Mouse (Mus musculus) G1E (cell line): ENCODE results near the gene Mthfd2. TPM values are rescaled to one million over a fixed set of nuclear protein-coding genes. Genes with fewer than 3 reads are reported as not detected.

Experiments
- ATAC-seq: 2 replicates; pipeline ENCODE4 v1.8.0; 2016; ENCODE audit warnings: mild to moderate bottlenecking; ENCODE audit not compliant: insufficient number of reproducible peaks, poor library complexity, low FRiP score, severe bottlenecking; ENCODE audit errors: extremely low read depth
- DNase-seq: peaks from one replicate; pipeline ENCODE4 v3.0.0; 2012; ENCODE audit warnings: low spot score
- H3K27me3 ChIP-seq: 2 replicates; pipeline ENCODE4 v1.6.1; 2012; ENCODE audit warnings: mild to moderate bottlenecking, low read length, inconsistent platforms; ENCODE audit not compliant: insufficient read depth
- H3K36me3 ChIP-seq: replicated peaks from 2 replicates; pipeline ENCODE3; 2012; ENCODE audit warnings: mild to moderate bottlenecking, inconsistent platforms
- H3K4me1 ChIP-seq: 2 replicates; pipeline ENCODE4 v1.6.1; 2012; ENCODE audit warnings: low read depth, low read length, inconsistent platforms, mixed read lengths; ENCODE audit not compliant: insufficient read depth
- H3K4me3 ChIP-seq: 2 replicates; pipeline ENCODE4 v1.5.1; 2012; ENCODE audit warnings: low read depth, mild to moderate bottlenecking, inconsistent platforms, low read length, moderate library complexity, mixed read lengths
- H3K9me3 ChIP-seq: replicated peaks from 2 replicates; pipeline ENCODE4 v1.6.1; 2012; ENCODE audit warnings: inconsistent platforms
- CTCF ChIP-seq: IDR thresholded peaks from 2 replicates; pipeline ENCODE4 v1.5.1; 2012; ENCODE audit warnings: low read depth, low read length, inconsistent platforms, mixed read lengths
- GATA1 ChIP-seq: IDR thresholded peaks from 2 replicates; pipeline ENCODE4 v1.6.1; 2012; ENCODE audit warnings: borderline replicate concordance, low read length, inconsistent platforms, mixed read lengths
- GATA2 ChIP-seq: IDR thresholded peaks from 2 replicates; pipeline ENCODE4 v1.6.1; 2012; ENCODE audit warnings: low read depth, low read length, inconsistent platforms, borderline replicate concordance
- POLR2AphosphoS5 ChIP-seq: IDR thresholded peaks from 2 replicates; pipeline ENCODE4 v1.6.1; 2012; ENCODE audit warnings: low read depth, low read length, inconsistent platforms; ENCODE audit not compliant: insufficient replicate concordance
- TAL1 ChIP-seq: conservative IDR thresholded peaks from 2 replicates; pipeline ENCODE4 v1.6.1; 2012; ENCODE audit warnings: low read depth, low read length, inconsistent platforms, mixed read lengths
- polyA plus RNA-seq: library from polyadenylated mRNA; stranded (reverse); fragments of >175 nt; gene quantifications from 2 replicates; pipeline ENCODE4 v1.2.3, GENCODE M21; 2012
- total RNA-seq, 2 experiments: library from RNA; stranded (forward) in 1 of 2; stranded (reverse) in 1 of 2; fragments of 200-1000 nt in 1 of 2; fragments of >200 nt in 1 of 2; fragmentation: Nextera tagmentation in 1 of 2; gene quantifications; 2 replicates each; pipeline ENCODE4 v1.2.3; 2014 to 2017

Mthfd2 gene
- total and polyA plus RNA-seq, 3 experiments = 31.5 to 37.9 (median 35.8) TPM

DNA sequence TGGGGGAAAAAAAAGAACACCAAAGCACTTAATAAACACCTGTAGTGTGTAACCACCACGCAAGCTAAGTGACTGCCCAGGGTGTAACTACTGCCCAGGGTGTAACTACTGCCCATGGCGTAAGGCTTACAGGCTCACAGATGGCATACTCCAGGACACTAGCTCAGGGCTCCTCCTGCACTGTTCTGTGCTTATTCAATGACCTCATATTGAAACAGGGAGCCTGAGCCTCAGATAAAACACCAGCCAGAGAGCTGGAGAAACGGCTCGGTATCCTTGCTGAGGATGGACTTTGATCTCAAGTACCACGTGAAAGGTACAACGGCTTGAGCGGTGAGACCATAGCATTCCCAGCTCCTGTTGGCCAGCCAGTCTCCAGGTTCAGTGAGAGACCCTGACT, 13.7 kb downstream of the Mthfd2 start:
- Histone ChIP-seq H3K36me3 (peaks cover 81% of the 10 kb centered on the region), H3K4me1 (peaks cover 55% of the 10 kb centered on the region), H3K4me3 (no peak overlapping the region), H3K27me3 (no peaks in the 10 kb centered on the region), H3K9me3 (no peaks in the 10 kb centered on the region)
- TF ChIP-seq GATA2 (no peak), GATA1 (no peak), POLR2AphosphoS5 (no peak), CTCF (no peak), TAL1 (no peak)
- DNase-seq = no peak
- no peak for ATAC-seq

DNA sequence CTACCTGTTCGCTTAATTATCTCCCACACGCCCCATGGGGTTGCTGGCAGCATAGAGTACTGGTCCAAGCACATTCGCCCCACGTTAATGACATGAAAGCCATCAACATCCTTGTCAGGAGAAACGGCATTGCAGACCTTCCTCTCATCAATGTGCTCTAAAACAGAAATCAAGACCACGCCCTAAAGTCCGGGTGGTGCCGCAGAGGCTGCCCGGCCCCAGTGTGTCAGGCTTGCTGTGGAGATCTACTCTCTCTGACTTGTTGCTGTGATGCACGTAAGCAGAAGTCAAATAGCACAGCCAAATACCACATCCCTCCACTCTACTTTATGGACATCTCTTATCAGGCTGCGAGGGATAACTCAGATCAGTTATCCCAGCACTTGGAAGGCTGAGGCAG, 14.5 kb downstream of the Mthfd2 start:
- DNase-seq = no peak
- Histone ChIP-seq H3K4me1 (peaks cover 49% of the 10 kb centered on the region), H3K27me3 (no peaks in the 10 kb centered on the region), H3K9me3 (no peaks in the 10 kb centered on the region), H3K36me3 (peaks cover 89% of the 10 kb centered on the region), H3K4me3 (peak overlapping the region; percentile 8; the same call in 1 of the 2 replicates)
- no peak for ATAC-seq
- TF ChIP-seq GATA1 (no peak), CTCF (no peak), TAL1 (no peak), GATA2 (no peak), POLR2AphosphoS5 (no peak)

DNA sequence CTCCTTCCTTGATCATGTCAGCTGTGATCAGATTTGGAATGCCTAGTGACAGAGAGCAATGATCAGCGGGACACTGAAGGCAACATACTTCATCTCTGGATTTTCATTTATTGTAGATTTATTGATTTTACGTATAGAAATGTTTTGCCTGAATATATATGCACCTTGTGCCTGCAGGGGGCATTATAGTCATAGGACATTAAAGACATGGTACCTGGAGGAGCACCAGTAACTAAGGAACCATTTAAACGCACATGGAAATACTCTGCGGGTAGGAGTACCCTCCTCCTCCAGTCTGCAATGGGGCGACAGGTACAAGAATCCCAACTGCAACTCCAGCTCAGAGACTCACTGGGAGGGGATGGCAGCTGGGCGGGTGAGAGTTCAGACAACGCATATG, 16.7 kb downstream of the Mthfd2 start:
- H3K27me3 ChIP-seq = no peaks in the 10 kb centered on the region
- TF ChIP-seq POLR2AphosphoS5 (no peak), GATA1 (no peak), TAL1 (no peak), CTCF (no peak), GATA2 (no peak)
- no peak overlapping the region for H3K4me3 ChIP-seq
- H3K4me1 ChIP-seq = peaks cover 27% of the 10 kb centered on the region
- no peaks in the 10 kb centered on the region for H3K9me3 ChIP-seq
- peaks cover 97% of the 10 kb centered on the region for H3K36me3 ChIP-seq
- DNase-seq (no peak), ATAC-seq (no peak)

DNA sequence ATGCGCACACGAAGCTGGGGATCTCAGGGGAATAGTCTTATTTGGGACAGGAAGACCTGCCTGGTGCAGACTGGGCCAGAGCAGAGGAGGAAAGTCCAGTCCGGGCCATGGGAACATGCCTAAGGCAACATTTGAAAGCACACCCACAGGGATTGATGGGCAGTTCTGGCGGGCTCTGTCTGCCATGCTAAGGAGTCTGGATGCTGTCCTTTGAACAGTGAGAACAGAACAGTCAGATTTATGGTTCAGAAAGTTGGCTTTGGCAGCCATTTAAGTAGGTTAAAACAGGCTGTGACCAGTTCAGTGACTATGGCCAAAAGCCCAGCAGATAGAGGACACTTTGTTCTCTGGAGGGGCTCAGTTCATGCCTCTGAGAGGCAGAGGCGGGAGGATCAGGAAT, 23.4 kb downstream of the Mthfd2 start:
- H3K4me3 ChIP-seq = no peak overlapping the region
- DNase-seq = no peak
- TF ChIP-seq CTCF (no peak), GATA2 (no peak), TAL1 (no peak), GATA1 (no peak), POLR2AphosphoS5 (no peak)
- H3K27me3 ChIP-seq = peaks cover 21% of the 10 kb centered on the region
- no peak for ATAC-seq
- H3K9me3 ChIP-seq = no peaks in the 10 kb centered on the region
- H3K36me3 ChIP-seq = peaks cover 51% of the 10 kb centered on the region
- peaks cover 3% of the 10 kb centered on the region; the same call in 1 of the 2 replicates for H3K4me1 ChIP-seq

DNA sequence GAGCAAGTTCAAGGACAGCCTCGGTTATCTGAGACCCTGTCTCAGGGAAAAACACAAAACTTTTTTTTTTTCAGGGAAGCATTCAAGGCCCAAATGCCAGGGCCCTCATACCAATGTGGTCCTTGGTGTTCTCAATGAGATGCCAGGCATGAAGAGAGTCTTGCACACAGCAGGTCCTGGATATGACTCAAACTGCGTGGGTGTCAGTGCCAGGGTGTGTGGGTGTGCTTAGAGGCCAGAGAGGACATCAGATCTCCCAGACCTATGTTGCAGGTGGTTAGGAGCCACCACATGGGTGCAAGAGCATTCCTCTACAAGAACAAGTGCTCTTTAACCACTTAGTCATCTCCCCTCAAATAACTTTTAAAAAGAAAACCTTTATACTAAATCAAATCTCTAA, 24.4 kb downstream of the Mthfd2 start:
- Histone ChIP-seq H3K4me1 (peaks cover 3% of the 10 kb centered on the region; the same call in 1 of the 2 replicates), H3K9me3 (no peaks in the 10 kb centered on the region), H3K27me3 (peaks cover 30% of the 10 kb centered on the region), H3K36me3 (peaks cover 41% of the 10 kb centered on the region), H3K4me3 (no peak overlapping the region)
- DNase-seq (no peak), ATAC-seq (no peak)
- TF ChIP-seq GATA1 (no peak), TAL1 (no peak), CTCF (no peak), GATA2 (no peak), POLR2AphosphoS5 (no peak)

DNA sequence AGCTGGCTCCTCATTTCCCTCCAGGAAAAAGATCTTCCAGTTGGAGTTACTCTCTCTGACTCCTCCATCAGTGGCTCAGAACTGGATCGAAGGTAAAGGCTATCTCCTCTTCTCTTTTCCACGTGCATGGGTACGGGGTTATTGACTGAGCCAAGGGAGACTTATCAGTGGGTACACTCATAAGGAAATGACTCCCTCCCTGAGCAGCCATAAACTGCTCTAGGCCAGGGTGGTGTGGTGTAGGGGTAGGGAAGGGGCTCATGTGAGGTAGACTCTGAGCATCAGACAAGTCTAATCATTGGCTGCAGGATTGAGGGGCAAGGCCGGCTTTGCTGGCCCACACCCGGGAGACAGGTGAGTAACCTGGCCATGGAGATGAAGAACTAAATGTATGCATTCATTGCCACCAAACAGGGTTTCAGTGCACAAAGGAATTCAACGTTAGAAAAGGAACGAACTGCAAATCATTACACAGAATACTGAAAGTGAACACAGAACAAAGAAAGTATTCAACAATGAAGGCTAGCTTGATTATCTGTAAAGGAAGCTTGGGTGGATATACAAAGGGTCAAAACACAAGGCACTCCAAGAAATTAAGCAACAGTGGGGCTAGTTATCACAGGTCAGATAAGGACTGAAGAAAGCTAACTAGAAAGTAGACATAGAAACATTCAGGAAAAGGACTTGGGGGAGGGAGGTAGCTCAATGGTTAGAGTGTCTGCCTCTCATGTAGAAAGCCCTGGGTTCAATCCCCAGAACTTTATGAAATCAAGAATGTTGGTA, 25.1 kb downstream of the Mthfd2 start:
- TF ChIP-seq TAL1 (no peak), POLR2AphosphoS5 (no peak), GATA1 (no peak), CTCF (no peak), GATA2 (no peak)
- ATAC-seq (no peak), DNase-seq (no peak)
- H3K27me3 ChIP-seq = peaks cover 34% of the 10 kb centered on the region
- peaks cover 3% of the 10 kb centered on the region; the same call in 1 of the 2 replicates for H3K4me1 ChIP-seq
- H3K36me3 ChIP-seq = peaks cover 35% of the 10 kb centered on the region
- no peak overlapping the region for H3K4me3 ChIP-seq
- H3K9me3 ChIP-seq = no peaks in the 10 kb centered on the region
